In genomic region chr16:33879031-33879430, GRCm38 (mm10) we compare ENCODE assay signal across 14 mouse cellular contexts. TPM values are rescaled to one million over a fixed set of nuclear protein-coding genes. Genes with fewer than 3 reads are reported as not detected.
DNase-seq lines count a peak whose midpoint lies in the region; ATAC-seq lines count a peak whose summit lies in the region.
"Had no signal": no experiment of that assay in that cellular context is flagged by ENCODE, and none has a peak within 500 bp of the region (broad histone marks: within the 10 kb centered on the region; RNA-seq: fewer than 3 reads in every experiment).

No protein-coding gene starts in this region.

- H3K9ac ChIP-seq in heart, embryonic 15.5 days, result no peak overlapping the region
- no peak overlapping the region for H3K9ac ChIP-seq in intestine, embryonic 15.5 days
- H3K9ac ChIP-seq: liver, embryonic 15.5 days; midbrain, embryonic 13.5 days; neural tube, embryonic 12.5 days had no signal

- peak overlapping the region; percentile 58 for H3K27ac ChIP-seq in heart, embryonic 15.5 days
- H3K27ac ChIP-seq in intestine, embryonic 15.5 days, result peak overlapping the region; percentile 55; the same call in 1 of the 2 replicates
- H3K27ac ChIP-seq: liver, embryonic 15.5 days; neural tube, embryonic 12.5 days had no signal

- H3K9me3 ChIP-seq in heart, embryonic 15.5 days (replicated peaks), result no peaks in the 10 kb centered on the region
- no peaks in the 10 kb centered on the region for H3K9me3 ChIP-seq in intestine, embryonic 15.5 days
- H3K9me3 ChIP-seq: liver, embryonic 15.5 days; midbrain, embryonic 13.5 days; neural tube, embryonic 12.5 days had no signal

- no peak for DNase-seq in heart, adult 9 months (ENCODE audit: low spot score in 2 of 2)
- peak; percentile 32 for DNase-seq in retina, postnatal 1 day
- DNase-seq in retina, embryonic 14.5 days (ENCODE audit: low spot score), result no peak
- no peak for DNase-seq in gastrocnemius, postnatal 10 days
- DNase-seq: kidney, postnatal 10 days; left cerebral cortex, postnatal 4 days; lung, postnatal 4 days; thymus, postnatal 4 days had no signal

- H3K4me1 ChIP-seq in heart, embryonic 15.5 days (replicated peaks), result peaks cover 58% of the 10 kb centered on the region
- H3K4me1 ChIP-seq in intestine, embryonic 15.5 days (replicated peaks), result peaks cover 28% of the 10 kb centered on the region

- no peaks in the 10 kb centered on the region for H3K27me3 ChIP-seq in heart, embryonic 15.5 days
- no peaks in the 10 kb centered on the region for H3K27me3 ChIP-seq in intestine, embryonic 15.5 days (replicated peaks)
- H3K27me3 ChIP-seq: liver, embryonic 15.5 days; midbrain, embryonic 13.5 days; neural tube, embryonic 12.5 days had no signal

- no peak overlapping the region for H3K4me3 ChIP-seq in heart, embryonic 15.5 days
- no peak overlapping the region for H3K4me3 ChIP-seq in intestine, embryonic 15.5 days (replicated peaks)
- H3K4me3 ChIP-seq: liver, embryonic 15.5 days; midbrain, embryonic 13.5 days; neural tube, embryonic 12.5 days had no signal

- no peak overlapping the region for H3K4me2 ChIP-seq in heart, embryonic 15.5 days
- no peak overlapping the region for H3K4me2 ChIP-seq in intestine, embryonic 15.5 days (replicated peaks)
- H3K4me2 ChIP-seq: liver, embryonic 15.5 days; midbrain, embryonic 13.5 days; neural tube, embryonic 12.5 days had no signal

- WGBS in heart, embryonic 15.5 days, result 41% methylated on average over 6 of the region's 6 CpGs
- 43% methylated on average over 6 of the region's 6 CpGs for WGBS in intestine, embryonic 15.5 days

- no peaks in the 10 kb centered on the region for H3K36me3 ChIP-seq in heart, embryonic 15.5 days
- H3K36me3 ChIP-seq in intestine, embryonic 15.5 days, result no peaks in the 10 kb centered on the region
- H3K36me3 ChIP-seq: liver, embryonic 15.5 days; midbrain, embryonic 13.5 days; neural tube, embryonic 12.5 days had no signal

- no peak for ATAC-seq in heart, embryonic 15.5 days (replicated peaks; ENCODE audit: insufficient number of reproducible peaks, insufficient read depth, low FRiP score, low read depth)
- ATAC-seq in intestine, embryonic 15.5 days, result no peak
- ATAC-seq in erythroid progenitor cell, adult 5-6 weeks (replicated peaks; ENCODE audit: low FRiP score, poor library complexity, severe bottlenecking), result no peak
- ATAC-seq: midbrain, embryonic 13.5 days had no signal

RNA-seq across cellular contexts. Expression of gene Itgb5, which starts 49.6 kb away (rescaled TPM):
- 61.4 and 80.2 TPM in 2 replicates for polyA plus RNA-seq in heart, embryonic 15.5 days (2015; fragmentation: Nextera tagmentation; extraction: Ambion mirVana)
- polyA plus RNA-seq in intestine, embryonic 15.5 days (2015; fragmentation: Nextera tagmentation; extraction: Ambion mirVana), result 35.8 and 36.1 TPM in 2 replicates
- total RNA-seq in erythroid progenitor cell, adult 5-6 weeks (2015; ENCODE audit: low replicate concordance), result 6.1 and 13.8 TPM in 2 replicates
- 8.9 and 9.2 TPM in 2 replicates for total RNA-seq in erythroid progenitor cell, adult 5-6 weeks (2017; ENCODE audit: low replicate concordance)
- total RNA-seq in gastrocnemius, postnatal 10 days (2021), result 10 to 100 TPM; 34.1 to 40.8 TPM
